ENCODE assay signal across 9 mouse cellular contexts in the genomic region with DNA sequence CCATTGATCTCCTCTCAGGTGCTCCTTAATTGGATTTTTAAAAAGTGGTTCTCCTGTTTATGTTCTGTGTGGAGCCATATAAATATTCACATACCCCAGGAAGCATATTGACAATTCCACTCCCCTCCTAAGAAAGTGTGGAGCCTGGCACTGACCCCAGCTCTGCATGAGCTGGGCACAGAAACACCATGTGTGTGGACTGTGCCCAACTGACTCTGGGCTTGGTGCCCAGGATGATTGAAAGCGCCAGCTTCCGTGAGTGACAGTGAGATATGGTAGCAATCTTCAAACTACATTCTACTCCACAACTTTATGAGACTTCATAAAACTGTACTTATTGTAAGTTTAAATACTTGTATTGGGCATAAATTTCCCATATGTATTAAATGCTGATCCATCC. TPM values are rescaled to one million over a fixed set of nuclear protein-coding genes. Genes with fewer than 3 reads are reported as not detected.
DNase-seq lines count a peak whose midpoint lies in the region; ATAC-seq lines count a peak whose summit lies in the region.
"Had no signal": no experiment of that assay in that cellular context is flagged by ENCODE, and none has a peak within 500 bp of the region (broad histone marks: within the 10 kb centered on the region; RNA-seq: fewer than 3 reads in every experiment).

No protein-coding gene starts in this region.

- no peaks in the 10 kb centered on the region for H3K27me3 ChIP-seq in kidney, embryonic 15.5 days
- H3K27me3 ChIP-seq in neural tube, embryonic 15.5 days (replicated peaks), result no peaks in the 10 kb centered on the region
- H3K27me3 ChIP-seq: limb, embryonic 12.5 days had no signal

- H3K9ac ChIP-seq in kidney, embryonic 15.5 days, result no peak overlapping the region
- H3K9ac ChIP-seq in neural tube, embryonic 15.5 days (replicated peaks), result no peak overlapping the region
- H3K9ac ChIP-seq: limb, embryonic 12.5 days had no signal

- DNase-seq in kidney, adult 18-20 months, result peak; percentile 16
- peak; percentile 5 to 29 for DNase-seq in adrenal gland, postnatal 36 days
- DNase-seq in cerebellum, adult 9-10 months, result peak; percentile 66
- DNase-seq in heart, postnatal 10 days, result peak; percentile 85 to 86
- DNase-seq in lung, postnatal 4 days, result no peak

- no peak for ATAC-seq in kidney, embryonic 15.5 days (replicated peaks; ENCODE audit: low FRiP score)
- ATAC-seq in neural tube, embryonic 15.5 days (ENCODE audit: low FRiP score), result no peak

- no peak overlapping the region for H3K4me3 ChIP-seq in kidney, embryonic 15.5 days (replicated peaks)
- no peak overlapping the region for H3K4me3 ChIP-seq in neural tube, embryonic 15.5 days (replicated peaks)
- H3K4me3 ChIP-seq: limb, embryonic 12.5 days had no signal

- intact Hi-C loops in heart, postnatal 10 days (cut with DNase I), result no loop called here

- 97% methylated on average over 2 of the region's 2 CpGs for WGBS in kidney, embryonic 15.5 days
- 79% methylated on average over 2 of the region's 2 CpGs for WGBS in neural tube, embryonic 15.5 days

- no peaks in the 10 kb centered on the region for H3K4me1 ChIP-seq in kidney, embryonic 15.5 days
- no peaks in the 10 kb centered on the region for H3K4me1 ChIP-seq in neural tube, embryonic 15.5 days
- H3K4me1 ChIP-seq: limb, embryonic 12.5 days had no signal

- H3K27ac ChIP-seq in kidney, embryonic 15.5 days, result no peak overlapping the region
- no peak overlapping the region for H3K27ac ChIP-seq in neural tube, embryonic 15.5 days (replicated peaks)
- H3K27ac ChIP-seq: limb, embryonic 12.5 days had no signal

- no peaks in the 10 kb centered on the region for H3K9me3 ChIP-seq in kidney, embryonic 15.5 days (replicated peaks)
- H3K9me3 ChIP-seq in neural tube, embryonic 15.5 days (replicated peaks), result no peaks in the 10 kb centered on the region
- H3K9me3 ChIP-seq: G1E; limb, embryonic 12.5 days had no signal

- no peaks in the 10 kb centered on the region for H3K36me3 ChIP-seq in kidney, embryonic 15.5 days
- no peaks in the 10 kb centered on the region for H3K36me3 ChIP-seq in neural tube, embryonic 15.5 days
- H3K36me3 ChIP-seq: G1E; limb, embryonic 12.5 days had no signal

- H3K4me2 ChIP-seq in kidney, embryonic 15.5 days, result no peak overlapping the region
- no peak overlapping the region for H3K4me2 ChIP-seq in neural tube, embryonic 15.5 days
- H3K4me2 ChIP-seq: limb, embryonic 12.5 days had no signal

RNA-seq across cellular contexts. Expression of a gene that starts 35.4 kb away (rescaled TPM):
- 3.2 and 3.8 TPM in 2 replicates for polyA plus RNA-seq in kidney, embryonic 15.5 days (2015; fragmentation: Nextera tagmentation; extraction: Ambion mirVana)
- total RNA-seq in adrenal gland, postnatal 36 days (2021), result 10 to 100 TPM; 25.8 to 40.6 TPM
- total RNA-seq in heart, postnatal 10 days (2021), result 10 to 100 TPM; 35.5 to 37.0 TPM
- polyA plus RNA-seq in neural tube, embryonic 15.5 days (2015; fragmentation: Nextera tagmentation; extraction: Ambion mirVana), result 4.3 and 4.9 TPM in 2 replicates

RNA-seq across cellular contexts. Expression of a gene that starts 39.8 kb away (rescaled TPM):
- polyA plus RNA-seq in kidney, embryonic 15.5 days (2015; fragmentation: Nextera tagmentation; extraction: Ambion mirVana), result 128 and 143 TPM in 2 replicates
- 10 to 100 TPM; 16.5 to 32.1 TPM for total RNA-seq in adrenal gland, postnatal 36 days (2021)
- total RNA-seq in heart, postnatal 10 days (2021), result 10 to 100 TPM; 87.8 to 96.2 TPM
- 56.5 and 85.4 TPM in 2 replicates for polyA plus RNA-seq in neural tube, embryonic 15.5 days (2015; fragmentation: Nextera tagmentation; extraction: Ambion mirVana)

Comparison
In these comparisons a context has a peak if more than half of its experiments do, and no peak if none do; other contexts are left out.
1. DNase-seq: peak in kidney, adult 18-20 months (single experiment), adrenal gland, postnatal 36 days (2 of 2), cerebellum, adult 9-10 months (single experiment) and heart, postnatal 10 days (2 of 2); none in lung, postnatal 4 days (0 of 2).